Mouse (Mus musculus): ENCODE results near the gene Mcat. TPM values are rescaled to one million over a fixed set of nuclear protein-coding genes. Genes with fewer than 3 reads are reported as not detected.

Mcat gene
- polyA plus RNA-seq (2012; ENCODE audit: low replicate concordance): 16.1 and 43.0 TPM in 2 replicates

DNA sequence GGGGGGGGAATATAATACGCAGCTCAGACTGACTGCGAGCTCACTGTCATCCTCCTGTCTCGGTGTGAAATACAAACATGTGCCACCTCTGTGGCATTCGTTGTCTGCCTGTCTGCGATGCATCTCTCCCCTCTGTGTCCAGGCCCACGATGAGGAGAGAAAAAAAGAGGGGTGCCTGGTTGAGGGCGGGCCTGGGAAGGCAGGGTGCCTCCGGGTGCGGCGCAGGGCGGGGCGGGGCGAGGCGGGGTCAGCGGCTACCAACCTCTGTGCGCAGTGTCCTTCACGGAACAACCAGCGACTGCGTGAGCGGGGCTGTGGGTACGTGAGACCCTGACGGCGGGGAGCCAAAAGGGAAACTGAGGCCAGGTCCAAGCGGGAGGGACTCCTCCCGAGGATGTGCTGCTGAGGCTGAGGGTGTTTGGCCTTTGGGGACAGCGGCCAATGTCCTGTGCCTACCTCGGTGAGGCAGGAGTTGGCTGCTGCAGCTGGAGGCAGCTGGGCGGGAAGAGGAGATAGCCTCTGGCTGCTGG is at the start of gene Mcat, which contains the start of gene Tspo:
Gene Mcat, minus strand, starts transcription at position 461 of the 530 bp plus-strand sequence.
Gene Tspo, plus strand, starts transcription at position 266 of the 530 bp plus-strand sequence.

GRCm38 (mm10) chr15:83594513-83595363 is 31.2 kb upstream of the Mcat start, which contains the start of gene Ttll12:
Ttll12 (minus strand) TSS chr15:83595157.

DNA sequence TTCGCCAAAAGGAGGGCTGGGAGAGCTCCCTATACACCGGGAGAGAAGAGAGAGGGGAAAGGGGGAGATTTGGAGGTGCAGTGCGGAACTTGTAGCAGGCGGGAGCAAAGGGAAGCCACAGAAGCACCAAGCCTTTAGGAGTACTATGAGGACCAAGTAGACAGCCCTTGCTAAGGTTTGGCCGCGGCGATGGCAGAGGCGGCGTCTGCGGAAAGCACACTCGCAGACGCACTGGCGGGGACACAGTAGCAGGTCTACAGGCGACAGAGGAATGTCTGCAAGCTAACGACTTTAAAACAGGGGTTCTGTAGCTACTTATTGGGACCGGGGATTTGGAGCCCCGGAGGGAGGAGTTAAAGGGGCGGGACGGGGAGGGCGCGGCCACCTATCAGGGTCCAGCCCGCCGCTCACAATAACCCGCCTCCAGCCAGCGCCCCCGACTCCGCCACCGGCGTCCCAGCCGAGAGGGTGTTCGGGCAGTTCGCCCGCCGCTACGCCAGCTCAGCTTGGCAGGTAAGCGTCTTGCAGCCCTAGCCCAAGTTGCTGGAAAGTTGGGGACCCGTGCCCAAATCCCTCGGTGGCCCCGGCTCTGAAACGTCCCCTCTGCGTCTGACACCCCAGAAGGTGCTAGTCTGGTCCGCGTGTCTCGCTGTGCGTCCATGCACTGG is 37.0 kb downstream of the Mcat start, which contains the start of gene Bik:
Gene Bik, plus strand, starts transcription at position 439 of the 668 bp plus-strand sequence.

DNA sequence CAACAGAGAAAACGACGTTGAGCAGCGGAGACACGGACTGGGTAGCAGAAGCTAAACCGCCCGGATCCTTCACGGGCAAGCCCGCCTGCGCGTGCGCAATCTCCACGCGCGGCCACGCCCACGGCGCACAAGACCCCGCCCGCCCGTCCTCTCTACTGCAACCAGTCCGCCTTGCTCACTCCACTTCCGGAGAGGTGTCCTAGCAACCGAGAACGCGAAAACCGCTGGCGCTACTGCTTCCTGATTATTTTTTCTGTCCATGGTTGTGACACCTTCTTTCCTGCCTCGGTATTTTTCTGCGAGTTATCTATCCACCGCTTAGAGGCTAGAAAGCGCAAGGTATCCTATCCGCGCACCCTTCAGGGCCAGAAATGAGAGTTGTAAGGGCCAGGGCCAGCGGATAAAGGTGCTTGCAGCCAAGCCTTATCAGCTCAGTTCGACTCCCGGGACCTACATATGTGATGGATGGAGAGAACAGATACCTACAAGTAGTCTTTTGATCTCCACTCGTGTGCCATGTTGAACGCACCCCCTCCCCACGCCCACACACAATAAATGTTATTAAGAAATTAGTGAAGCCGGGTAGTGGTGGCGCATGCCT is 52.7 kb downstream of the Mcat start, which contains the start of gene Ttll1:
Gene Ttll1, minus strand, starts transcription at position 89 of the 601 bp plus-strand sequence.

Other genes with a start within 250 kb of the Mcat start
- 4.6 and 10.4 TPM in 2 replicates for gene Arfgap3, start 213.5 kb downstream of the Mcat start, polyA plus RNA-seq (2012; ENCODE audit: low replicate concordance)
- 31.0 and 73.6 TPM in 2 replicates for gene Pacsin2, start 99.2 kb downstream of the Mcat start, polyA plus RNA-seq (2012; ENCODE audit: low replicate concordance)
- 2.0 and 2.3 TPM in 2 replicates for gene Ttll1, start 52.9 kb downstream of the Mcat start, polyA plus RNA-seq (2012; ENCODE audit: low replicate concordance)
- 2.2 and 2.4 TPM in 2 replicates for gene Bik, start 36.9 kb downstream of the Mcat start, polyA plus RNA-seq (2012; ENCODE audit: low replicate concordance)
- 159 and 166 TPM in 2 replicates for gene Tspo, start 195 bp downstream of the Mcat start, polyA plus RNA-seq (2012; ENCODE audit: low replicate concordance)
- gene Ttll12, start 31.4 kb upstream of the Mcat start, polyA plus RNA-seq (2012; ENCODE audit: low replicate concordance): 20.1 and 56.8 TPM in 2 replicates
- 0.07 TPM in 1 of 2 replicates, not detected in the other for gene Scube1, start 161.2 kb upstream of the Mcat start, polyA plus RNA-seq (2012; ENCODE audit: low replicate concordance)
- not detected in 2 replicates for gene Mpped1, start 215.7 kb upstream of the Mcat start, polyA plus RNA-seq (2012; ENCODE audit: low replicate concordance)

Data from hematopoietic multipotent progenitor cell, adult 10-12 weeks (in vitro differentiated cells).